Mouse (Mus musculus) neural tube, embryonic 14.5 days (tissue): ENCODE measurements around the gene Ugp2. TPM values are rescaled to one million over a fixed set of nuclear protein-coding genes. Genes with fewer than 3 reads are reported as not detected.
"Not testable (repeated sequence)": the region's sequence is repeated elsewhere in the genome, so short reads cannot be mapped to it uniquely, and the experiment has no call there.

Experiments used
- ATAC-seq: fragments of 200-750 bp; cut with Nextera tagmentation; 2 replicates; pipeline ENCODE4 v1.8.0; 2017; ENCODE audit warnings: low read depth, mild to moderate bottlenecking, moderate TSS enrichment, moderate library complexity
- H3K27ac ChIP-seq: fragments of 300-500 bp; sonication (generic); 2 replicates; pipeline ENCODE4 v1.5.1; 2014; ENCODE audit warnings: low read depth, mild to moderate bottlenecking, control low read depth, low read length, moderate library complexity, mixed read lengths
- H3K27me3 ChIP-seq: fragments of 300-500 bp; sonication (generic); 2 replicates; pipeline ENCODE4 v1.6.1; 2014; ENCODE audit warnings: low read length; ENCODE audit not compliant: control insufficient read depth, insufficient read depth
- H3K36me3 ChIP-seq: fragments of 300-500 bp; sonication (generic); 2 replicates; pipeline ENCODE4 v1.6.1; 2014; ENCODE audit warnings: low read length, mixed read lengths; ENCODE audit not compliant: control insufficient read depth, insufficient read depth
- H3K4me1 ChIP-seq: fragments of 300-500 bp; sonication (generic); 2 replicates; pipeline ENCODE4 v1.6.1; 2014; ENCODE audit warnings: low read length; ENCODE audit not compliant: control insufficient read depth, insufficient read depth
- H3K4me2 ChIP-seq: fragments of 300-500 bp; sonication (generic); 2 replicates; pipeline ENCODE4 v1.6.1; 2014; ENCODE audit warnings: mild to moderate bottlenecking, low read depth, low read length, control low read depth
- H3K4me3 ChIP-seq: fragments of 300-500 bp; sonication (generic); 2 replicates; pipeline ENCODE4 v1.5.1; 2014; ENCODE audit warnings: low read depth, low read length, control low read depth, mixed read lengths
- H3K9ac ChIP-seq: fragments of 300-500 bp; sonication (generic); replicated peaks from 2 replicates; pipeline ENCODE4 v1.6.1; 2014; ENCODE audit warnings: low read depth, mild to moderate bottlenecking, control low read depth, low read length, mixed read lengths
- H3K9me3 ChIP-seq: fragments of 300-500 bp; sonication (generic); 2 replicates; pipeline ENCODE4 v1.6.1; 2016; ENCODE audit warnings: low read length; ENCODE audit not compliant: control insufficient read depth
- WGBS: fragments of 180-500 bp; shearing (Covaris S2); extraction: QIAGEN DNeasy Blood & Tissue Kit; methylation state at CpG from one replicate; pipeline ENCODE4 v1.1.7; 2014; 5-methylcytosine and 5-hydroxymethylcytosine counted together
- polyA plus RNA-seq: library from polyadenylated mRNA; unstranded; fragments of >200 nt; fragmentation: Nextera tagmentation; extraction: Ambion mirVana; gene quantifications from 2 replicates; pipeline ENCODE4 v1.2.1, GENCODE M21; 2014

Gene Ugp2
- polyA plus RNA-seq, 1 experiment from 2014 or later = 55.7 TPM

GRCm38 (mm10) chr11:21322349-21322748 lies 48.7 kb downstream of the Ugp2 start:
- no peaks in the 10 kb centered on the region for H3K4me1 ChIP-seq
- H3K9ac ChIP-seq = no peak overlapping the region
- no peak; the same call in 1 of the 2 replicates for ATAC-seq
- no peak overlapping the region for H3K4me3 ChIP-seq
- no peaks in the 10 kb centered on the region for H3K27me3 ChIP-seq
- WGBS = 84% methylated on average over 3 of the region's 3 CpGs
- no peaks in the 10 kb centered on the region for H3K9me3 ChIP-seq
- H3K4me2 ChIP-seq = no peak overlapping the region
- H3K36me3 ChIP-seq = peaks cover 7% of the 10 kb centered on the region; the same call in 1 of the 2 replicates
- no peak overlapping the region for H3K27ac ChIP-seq

GRCm38 (mm10) chr11:21321577-21321976 lies 49.4 kb downstream of the Ugp2 start:
- Histone ChIP-seq H3K9ac (no peak overlapping the region), H3K4me3 (no peak overlapping the region), H3K4me2 (no peak overlapping the region), H3K4me1 (no peaks in the 10 kb centered on the region), H3K27ac (no peak overlapping the region), H3K36me3 (peaks cover 7% of the 10 kb centered on the region; the same call in 1 of the 2 replicates), H3K9me3 (no peaks in the 10 kb centered on the region), H3K27me3 (no peaks in the 10 kb centered on the region)
- no peak for ATAC-seq
- 83% methylated on average over 3 of the region's 3 CpGs for whole genome bisulfite sequencing

- Histone ChIP-seq H3K9me3 (no peaks in the 10 kb centered on the region), H3K27ac (no peak overlapping the region), H3K27me3 (no peaks in the 10 kb centered on the region), H3K36me3 (no peaks in the 10 kb centered on the region; the same call in 1 of the 2 replicates), H3K4me2 (no peak overlapping the region), H3K4me1 (no peaks in the 10 kb centered on the region), H3K4me3 (no peak overlapping the region), H3K9ac (no peak overlapping the region)
- 92% methylated on average over 9 of the region's 9 CpGs for WGBS
- no peak for ATAC-seq
Observed at GRCm38 (mm10) chr11:21313922-21314657, 56.9 kb downstream of the Ugp2 start.

GRCm38 (mm10) chr11:21309516-21309915 lies 61.5 kb downstream of the Ugp2 start:
- H3K27ac ChIP-seq = no peak overlapping the region
- no peak for ATAC-seq
- no peaks in the 10 kb centered on the region; the same call in 1 of the 2 replicates for H3K36me3 ChIP-seq
- H3K9me3 ChIP-seq = no peaks in the 10 kb centered on the region
- no peak overlapping the region for H3K9ac ChIP-seq
- no peak overlapping the region for H3K4me2 ChIP-seq
- H3K27me3 ChIP-seq = no peaks in the 10 kb centered on the region
- no peak overlapping the region for H3K4me3 ChIP-seq
- H3K4me1 ChIP-seq = no peaks in the 10 kb centered on the region
- 44% methylated on average over 6 of the region's 6 CpGs for WGBS

- Histone ChIP-seq H3K36me3 (no peaks in the 10 kb centered on the region; the same call in 1 of the 2 replicates), H3K4me3 (no peak overlapping the region), H3K4me2 (no peak overlapping the region), H3K27me3 (no peaks in the 10 kb centered on the region), H3K9ac (no peak overlapping the region), H3K27ac (no peak overlapping the region), H3K4me1 (no peaks in the 10 kb centered on the region), H3K9me3 (no peaks in the 10 kb centered on the region)
- WGBS = 91% methylated on average over 5 of the region's 5 CpGs
- no peak for ATAC-seq
Observed at GRCm38 (mm10) chr11:21308119-21308518, 62.9 kb downstream of the Ugp2 start.

- H3K27me3 ChIP-seq = no peaks in the 10 kb centered on the region
- no peaks in the 10 kb centered on the region; the same call in none of the 2 replicates for H3K36me3 ChIP-seq
- H3K4me1 ChIP-seq = no peaks in the 10 kb centered on the region
- no peak overlapping the region for H3K4me2 ChIP-seq
- no peak overlapping the region for H3K4me3 ChIP-seq
- no peak overlapping the region for H3K9ac ChIP-seq
- no peak overlapping the region for H3K27ac ChIP-seq
- 91% methylated on average over 5 of the region's 5 CpGs for WGBS
- H3K9me3 ChIP-seq = no peaks in the 10 kb centered on the region
- ATAC-seq = no peak
Observed at GRCm38 (mm10) chr11:21307078-21307668, 63.8 kb downstream of the Ugp2 start.

GRCm38 (mm10) chr11:21303619-21304018 lies 67.4 kb downstream of the Ugp2 start:
- Histone ChIP-seq H3K4me3 (no peak overlapping the region), H3K4me1 (no peaks in the 10 kb centered on the region), H3K9ac (no peak overlapping the region), H3K9me3 (no peaks in the 10 kb centered on the region), H3K27ac (no peak overlapping the region), H3K27me3 (no peaks in the 10 kb centered on the region), H3K4me2 (no peak overlapping the region), H3K36me3 (peaks cover 10% of the 10 kb centered on the region)
- 78% methylated on average over 3 of the region's 3 CpGs for WGBS
- ATAC-seq = no peak

GRCm38 (mm10) chr11:21295486-21295885 lies 75.5 kb downstream of the Ugp2 start:
- Histone ChIP-seq H3K36me3 (peaks cover 5% of the 10 kb centered on the region; the same call in 1 of the 2 replicates), H3K9ac (no peak overlapping the region), H3K27me3 (no peaks in the 10 kb centered on the region), H3K27ac (no peak overlapping the region), H3K4me3 (no peak overlapping the region), H3K4me2 (no peak overlapping the region), H3K9me3 (no peaks in the 10 kb centered on the region), H3K4me1 (no peaks in the 10 kb centered on the region)
- ATAC-seq = no peak
- 90% methylated on average over 5 of the region's 5 CpGs for WGBS

- not testable (repeated sequence) for H3K4me1 ChIP-seq, H3K27ac ChIP-seq, ATAC-seq, H3K9me3 ChIP-seq, H3K36me3 ChIP-seq, H3K4me3 ChIP-seq, H3K9ac ChIP-seq, H3K4me2 ChIP-seq, H3K27me3 ChIP-seq
- WGBS = 96% methylated on average over 2 of the region's 2 CpGs
Observed at GRCm38 (mm10) chr11:21288153-21288552, 82.8 kb downstream of the Ugp2 start.
